Mouse (Mus musculus) layer of hippocampus, postnatal 36 days (tissue): ENCODE data around the gene Spats1. TPM values are rescaled to one million over a fixed set of nuclear protein-coding genes. Genes with fewer than 3 reads are reported as not detected.
A peak's percentile ranks its signal among the peaks of the same experiment; 100 is the strongest.
"Not testable (repeated sequence)": the region's sequence is repeated elsewhere in the genome, so short reads cannot be mapped to it uniquely, and the experiment has no call there.

Source experiments
- DNase-seq, 2 experiments: peaks; one replicate each; pipeline ENCODE4 v3.0.0; 2022
- total RNA-seq, 2 experiments: library from RNA; stranded (reverse); gene quantifications; 2 replicates each; pipeline ENCODE4 v1.2.3; 2021

Gene Spats1
- total RNA-seq, 2 experiments from 2014 or later, result 3.9 to 4.4 TPM

DNA sequence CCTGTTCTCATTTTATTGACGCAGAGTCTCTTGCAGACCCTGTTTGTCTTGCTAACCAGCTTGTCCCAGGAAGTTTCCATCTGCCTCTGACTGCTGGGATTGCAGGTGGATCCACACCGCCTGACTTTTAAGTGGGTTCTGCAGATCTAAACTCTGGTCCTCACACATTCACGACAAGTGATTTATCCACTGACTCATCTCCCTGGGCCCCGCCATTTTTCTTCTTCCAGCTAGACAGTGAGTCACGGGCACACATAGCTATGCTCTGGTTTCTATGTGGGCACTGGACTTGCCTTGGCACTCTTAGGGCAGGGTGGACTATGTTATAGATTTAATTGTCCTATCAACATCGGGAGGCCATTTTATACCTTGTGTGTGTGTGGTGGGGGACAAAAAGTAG, 14.5 kb upstream of the Spats1 start:
- no peak for DNase-seq

GRCm38 (mm10) chr17:45488321-45489254, 13.4 kb upstream of the Spats1 start:
- no peak for DNase-seq

DNA sequence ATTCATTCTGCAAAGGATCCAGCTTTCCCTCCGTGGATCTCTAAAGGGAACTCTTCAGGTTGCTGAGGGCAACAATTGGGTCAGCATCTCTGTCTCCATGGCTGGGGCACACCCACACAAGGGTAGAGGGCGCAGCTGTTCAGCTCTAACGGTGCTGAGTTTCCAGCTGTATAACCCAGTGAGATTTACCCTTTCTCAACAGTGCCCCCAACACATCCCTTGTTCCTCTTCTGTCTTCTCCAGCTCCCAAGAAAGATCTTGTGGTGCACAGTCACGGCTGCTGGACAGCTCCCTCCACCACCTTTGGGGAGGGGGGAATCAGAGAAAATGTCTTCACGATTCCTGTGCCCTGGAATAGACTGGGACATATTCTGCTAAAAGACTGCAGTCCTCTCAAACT, 12.0 kb upstream of the Spats1 start:
- DNase-seq, result no peak

GRCm38 (mm10) chr17:45485581-45485980, 10.4 kb upstream of the Spats1 start:
- DNase-seq, result peak; percentile 40 to 42

GRCm38 (mm10) chr17:45480429-45480828, 5.2 kb upstream of the Spats1 start:
- DNase-seq, result no peak

DNA sequence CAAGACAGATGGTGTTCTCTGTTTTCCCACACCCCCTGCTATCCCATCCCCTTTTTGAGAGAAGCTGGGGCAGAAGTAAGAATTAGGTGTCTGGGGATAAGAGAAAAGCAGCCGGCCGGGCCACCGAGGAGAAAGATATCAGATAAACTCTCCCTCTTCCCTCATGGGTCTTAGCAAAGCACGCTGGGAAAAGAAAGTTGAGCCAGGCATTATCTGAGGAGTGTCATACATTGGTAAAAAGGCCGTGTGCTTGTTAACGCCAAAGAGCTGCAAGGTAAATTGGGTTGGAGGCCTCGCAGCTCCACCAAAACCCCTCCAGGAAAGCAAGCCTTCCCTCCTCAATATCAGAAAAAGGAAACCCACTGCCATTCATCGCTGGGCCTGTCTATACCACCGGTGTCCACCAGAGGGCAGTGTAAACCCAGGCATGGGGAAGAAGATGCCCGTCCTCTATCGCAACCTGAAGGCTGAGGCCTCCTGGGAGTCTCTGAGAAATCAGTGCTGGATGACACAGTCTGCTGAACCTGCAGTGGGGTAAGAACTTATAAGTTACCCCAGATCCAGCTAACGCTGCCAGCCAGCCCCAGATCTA, 3.1 kb upstream of the Spats1 start:
- DNase-seq, result peak; percentile 84 to 89

DNA sequence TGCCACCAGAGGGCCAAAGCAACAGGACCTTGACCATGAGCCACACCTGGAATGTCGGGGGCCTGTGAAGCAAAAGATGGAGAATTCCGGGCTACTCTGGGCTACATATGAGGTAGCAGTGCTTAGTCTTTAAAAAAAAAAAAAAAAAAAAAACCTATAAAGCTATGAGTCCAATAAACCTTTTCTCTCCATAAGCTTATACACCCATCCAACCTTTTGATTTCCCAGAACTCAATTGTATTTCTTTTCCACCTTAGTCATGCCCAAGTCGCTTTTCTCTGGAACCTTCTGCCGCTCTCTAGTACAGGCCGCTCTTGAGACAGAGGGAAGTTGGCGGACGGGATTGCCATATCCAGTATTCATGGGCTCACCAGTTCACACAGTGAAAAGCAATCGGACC, 1.1 kb downstream of the Spats1 start:
- DNase-seq, result no peak

GRCm38 (mm10) chr17:45473667-45474066, 1.5 kb downstream of the Spats1 start:
- DNase-seq, result no peak

DNA sequence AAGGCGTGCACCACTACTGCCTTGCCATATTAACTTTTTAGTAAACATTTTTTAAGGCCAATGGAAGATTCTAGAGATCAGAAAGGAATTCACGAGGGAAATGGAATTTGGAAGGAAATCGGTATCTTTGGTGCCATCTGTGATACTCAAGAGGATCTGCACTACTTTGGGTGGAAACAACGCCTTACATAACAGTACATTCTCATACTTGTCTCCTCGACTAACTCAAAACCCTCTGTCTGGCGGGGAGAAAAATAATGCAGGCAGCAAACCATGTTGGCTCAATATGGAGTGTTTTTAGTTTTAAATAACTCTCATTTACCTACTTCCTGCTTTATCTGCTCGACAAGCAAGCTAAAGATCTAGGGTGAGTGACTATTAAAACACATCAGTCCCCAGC, 4.5 kb downstream of the Spats1 start:
- DNase-seq, result no peak

DNA sequence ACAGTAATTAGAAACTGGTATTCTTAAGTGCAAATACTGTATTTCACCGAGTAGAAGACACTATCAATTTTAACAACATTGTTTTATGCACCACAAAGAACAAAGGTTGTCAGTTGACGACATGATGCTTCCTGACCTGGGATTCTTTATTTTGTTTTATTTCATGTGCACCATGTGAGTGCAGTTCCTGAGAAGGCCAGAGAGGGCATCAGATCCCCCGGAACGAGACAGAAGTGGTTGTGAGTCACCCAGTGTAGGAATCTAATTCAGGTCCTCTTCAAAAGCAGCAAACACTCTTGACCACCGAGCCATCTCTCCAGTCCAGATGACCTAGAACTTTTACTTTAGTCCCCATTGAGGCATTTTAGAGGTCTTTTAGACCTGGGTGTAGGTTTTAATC, 6.9 kb downstream of the Spats1 start:
- DNase-seq, result no peak

DNA sequence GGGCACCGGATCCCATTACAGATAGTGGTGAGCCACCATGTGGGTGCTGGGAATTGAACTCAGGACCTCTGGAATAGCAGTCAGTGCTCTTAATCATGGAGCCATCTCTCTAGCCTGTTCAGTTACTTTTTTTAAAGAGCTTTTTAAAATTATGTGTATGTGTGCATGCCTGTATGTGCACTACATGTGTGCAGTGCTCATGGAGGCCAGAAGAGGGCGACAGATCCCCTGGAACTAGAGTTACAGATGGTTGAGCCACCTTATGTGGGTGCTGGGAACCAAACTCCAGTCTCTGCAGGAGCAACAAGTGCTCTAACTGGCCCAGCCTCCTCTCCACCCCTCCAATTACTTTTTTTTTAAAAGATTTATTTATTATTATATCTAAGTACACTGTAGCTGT, 8.5 kb downstream of the Spats1 start:
- DNase-seq, result no peak

DNA sequence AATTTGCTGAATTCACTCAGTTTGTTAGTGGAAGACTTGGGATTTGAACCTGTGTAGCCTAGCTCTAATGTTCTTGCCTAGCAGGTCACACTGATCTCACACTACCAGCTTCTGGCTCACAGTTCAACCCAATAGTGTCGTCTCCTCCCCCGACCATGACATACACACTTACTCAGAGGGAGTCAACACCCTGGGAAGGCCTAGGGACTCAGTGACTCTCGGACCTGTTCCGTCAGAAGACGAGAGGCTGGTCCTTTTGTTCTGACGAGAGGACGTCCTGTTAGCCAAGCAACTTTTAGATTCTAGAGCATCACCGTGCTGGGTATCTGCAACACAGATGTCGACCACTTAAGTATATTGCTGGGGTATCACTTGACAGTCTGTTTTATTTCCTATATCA, 11.0 kb downstream of the Spats1 start:
- DNase-seq, result no peak

- DNase-seq, result no peak
Measured at GRCm38 (mm10) chr17:45462506-45462905, 12.7 kb downstream of the Spats1 start.

DNA sequence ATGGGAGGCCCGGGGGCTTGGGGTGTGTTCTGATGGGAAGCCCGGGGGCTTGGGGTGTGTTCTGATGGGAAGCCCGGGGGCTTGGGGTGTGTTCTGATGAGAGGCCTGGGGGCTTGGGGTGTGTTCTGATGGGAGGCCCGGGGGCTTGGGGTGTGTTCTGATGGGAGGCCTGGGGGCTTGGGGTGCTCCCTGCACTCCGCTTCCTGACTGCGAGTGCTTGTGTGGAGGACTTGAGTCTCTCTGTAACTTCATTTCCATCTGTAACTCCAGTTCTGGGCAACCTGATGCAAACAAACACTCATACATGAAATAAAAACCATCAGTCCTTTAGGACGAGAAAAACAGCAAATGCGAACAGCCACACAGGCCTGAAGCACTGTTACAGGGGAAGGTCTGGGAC, 16.2 kb downstream of the Spats1 start:
- DNase-seq, result no peak

DNA sequence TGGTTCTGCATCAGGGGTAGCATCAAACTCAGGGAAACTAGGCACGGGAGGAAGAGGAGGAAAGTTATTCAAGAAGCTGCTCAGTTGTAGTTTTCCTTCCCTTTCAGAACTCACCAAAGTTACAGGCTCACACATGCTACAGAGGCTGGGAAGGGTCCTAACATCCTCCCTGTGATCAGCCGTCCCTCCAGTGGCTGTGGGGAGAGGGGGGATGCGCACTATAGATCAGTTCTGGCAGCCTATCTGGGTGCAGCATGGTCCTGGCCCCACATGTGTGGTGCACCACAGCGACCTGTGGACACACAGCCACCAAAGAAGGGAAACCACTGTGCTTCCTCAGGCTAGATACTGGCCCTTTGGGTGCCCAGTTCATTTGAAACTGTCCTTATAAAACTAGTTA, 16.7 kb downstream of the Spats1 start:
- DNase-seq, result no peak

- DNase-seq, result no peak
Measured at GRCm38 (mm10) chr17:45457487-45457886, 17.7 kb downstream of the Spats1 start.

GRCm38 (mm10) chr17:45456260-45457152, 18.7 kb downstream of the Spats1 start:
- DNase-seq, result no peak

DNA sequence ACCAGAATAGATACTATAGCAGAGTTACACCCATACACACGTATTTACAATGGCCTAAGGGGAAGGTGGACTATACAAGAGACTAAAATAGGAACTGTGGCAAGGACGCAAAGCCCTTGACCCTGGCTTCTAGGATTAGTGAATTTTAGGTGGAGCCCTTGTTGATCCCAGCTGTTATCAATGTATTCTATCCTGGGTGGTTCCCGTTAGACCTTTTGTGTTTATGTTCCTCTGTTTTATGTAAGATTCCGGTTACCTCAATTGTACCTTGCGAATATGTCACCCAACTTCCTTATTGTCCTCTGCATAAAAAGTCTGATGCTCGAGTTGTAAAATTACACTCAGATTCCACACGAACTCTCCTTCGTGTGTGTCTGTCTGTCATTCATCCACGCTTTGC, 19.4 kb downstream of the Spats1 start:
- not testable (repeated sequence) for DNase-seq

DNA sequence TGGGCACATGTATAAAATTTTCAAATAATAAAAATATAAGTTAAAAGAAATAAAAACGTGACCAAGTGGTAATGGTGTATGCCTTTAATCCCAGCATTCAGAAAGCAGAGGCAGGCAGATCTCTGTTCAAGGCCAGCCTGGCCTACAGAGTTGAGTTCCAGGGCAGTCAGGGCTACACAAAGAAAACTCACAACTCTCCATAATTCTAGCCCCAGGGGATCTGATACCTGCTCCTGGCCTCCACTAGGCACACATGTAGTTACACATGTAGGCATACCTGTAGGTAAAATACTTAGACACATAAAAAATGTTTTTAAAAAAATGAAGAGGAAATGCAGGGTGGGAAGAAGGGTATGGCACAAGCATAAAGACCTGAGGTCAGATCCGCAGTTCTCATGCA, 20.4 kb downstream of the Spats1 start:
- DNase-seq, result no peak

DNA sequence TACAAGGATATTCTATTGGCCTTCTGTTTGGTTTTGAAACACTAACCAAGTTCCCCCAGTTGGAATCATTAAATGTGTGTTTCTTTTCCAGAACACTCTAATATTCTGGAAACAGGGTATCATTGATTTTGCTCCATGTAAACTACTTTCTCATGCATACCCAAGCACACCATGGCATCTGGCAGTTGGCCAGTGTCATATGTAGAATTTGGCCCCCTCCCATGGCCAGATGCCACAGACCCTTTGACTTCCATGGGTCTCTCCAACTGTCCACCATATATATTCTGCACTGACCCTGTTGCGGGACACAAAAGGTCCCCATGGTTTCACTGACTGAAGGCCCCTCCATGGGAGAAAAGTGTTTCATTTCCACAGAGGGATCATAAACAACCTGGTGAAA, 22.9 kb downstream of the Spats1 start:
- DNase-seq, result no peak

GRCm38 (mm10) chr17:45450153-45450552, 25.1 kb downstream of the Spats1 start:
- DNase-seq, result no peak

- no peak for DNase-seq
Measured at GRCm38 (mm10) chr17:45449586-45449985, 25.6 kb downstream of the Spats1 start.

- DNase-seq, result no peak
Measured at GRCm38 (mm10) chr17:45447063-45447462, 28.2 kb downstream of the Spats1 start.
